Mouse (Mus musculus) A20 (cell line): ENCODE results near the gene Spz1.

ENCODE experiments used
- DNase-seq: peaks from one replicate; pipeline ENCODE4 v3.0.0-alpha.2; 2011; ENCODE audit warnings: low read depth, low spot score

Spz1 gene

GRCm38 (mm10) chr13:92576072-92576471 is at the start of gene Spz1:
Gene Spz1, minus strand, starts transcription at chr13:92576172.
- no peak for DNase-seq

DNA sequence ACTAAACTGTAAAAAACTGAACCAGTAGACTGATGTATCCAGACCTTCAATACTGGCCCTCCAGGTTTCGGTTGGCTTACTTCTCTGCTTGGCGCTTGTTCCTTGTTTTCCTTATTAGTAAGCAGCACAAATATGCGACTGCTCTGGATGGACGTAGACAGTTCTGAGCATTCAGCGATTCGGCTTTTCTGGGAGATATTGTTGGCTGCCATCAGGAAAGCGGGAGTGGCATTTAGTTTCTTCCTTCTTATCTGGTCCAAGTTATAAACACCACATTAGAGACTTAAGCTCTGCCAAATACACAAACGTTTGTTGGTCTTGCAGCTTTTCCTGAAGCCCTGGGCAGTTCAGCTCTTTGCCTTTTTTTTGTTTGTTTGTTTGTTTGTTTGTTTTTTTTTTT is 40.5 kb upstream of the Spz1 start:
- no peak for DNase-seq

GRCm38 (mm10) chr13:92615201-92615600 is 39.2 kb upstream of the Spz1 start:
- no peak for DNase-seq

DNA sequence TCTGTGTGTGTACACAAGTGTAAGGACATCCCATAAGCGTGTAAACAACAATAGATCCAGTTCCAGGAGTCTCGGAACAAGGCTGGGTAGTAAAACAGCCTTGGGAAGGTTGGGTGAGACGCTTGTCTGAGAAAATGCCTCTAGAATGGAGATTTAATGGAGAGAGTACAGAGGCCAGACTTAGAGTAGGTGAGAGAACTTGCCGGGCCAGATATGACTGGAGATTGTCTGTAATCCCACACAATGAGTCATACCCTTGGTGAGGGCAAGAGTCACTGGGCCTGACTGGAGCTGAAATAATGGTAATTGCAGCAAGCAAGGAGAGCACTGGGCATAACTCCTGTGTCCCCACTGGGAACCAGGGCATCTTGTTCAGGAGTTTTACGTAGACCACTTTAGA is 37.1 kb upstream of the Spz1 start:
- no peak for DNase-seq

DNA sequence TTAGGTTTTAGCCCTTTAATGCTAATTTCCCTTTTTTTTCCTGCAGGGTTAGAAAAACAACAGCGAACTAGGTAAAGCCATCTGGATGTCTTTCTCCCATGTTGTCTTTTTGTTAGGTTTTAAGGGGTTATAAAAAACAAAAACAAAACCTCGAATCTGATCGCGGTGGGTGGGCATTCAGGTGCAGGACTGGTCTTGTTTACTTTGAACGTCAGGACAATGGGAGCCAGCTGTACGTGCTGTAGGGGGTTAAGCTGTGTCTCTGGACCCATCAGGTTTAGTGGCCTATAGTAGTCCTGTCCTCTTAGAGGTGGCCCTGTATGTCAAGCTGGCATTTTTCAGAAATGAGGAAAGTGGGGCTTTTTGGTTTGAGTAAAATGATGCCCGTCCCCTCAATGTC is 35.9 kb upstream of the Spz1 start:
- no peak for DNase-seq

GRCm38 (mm10) chr13:92611254-92611784 is 35.3 kb upstream of the Spz1 start:
- no peak for DNase-seq

DNA sequence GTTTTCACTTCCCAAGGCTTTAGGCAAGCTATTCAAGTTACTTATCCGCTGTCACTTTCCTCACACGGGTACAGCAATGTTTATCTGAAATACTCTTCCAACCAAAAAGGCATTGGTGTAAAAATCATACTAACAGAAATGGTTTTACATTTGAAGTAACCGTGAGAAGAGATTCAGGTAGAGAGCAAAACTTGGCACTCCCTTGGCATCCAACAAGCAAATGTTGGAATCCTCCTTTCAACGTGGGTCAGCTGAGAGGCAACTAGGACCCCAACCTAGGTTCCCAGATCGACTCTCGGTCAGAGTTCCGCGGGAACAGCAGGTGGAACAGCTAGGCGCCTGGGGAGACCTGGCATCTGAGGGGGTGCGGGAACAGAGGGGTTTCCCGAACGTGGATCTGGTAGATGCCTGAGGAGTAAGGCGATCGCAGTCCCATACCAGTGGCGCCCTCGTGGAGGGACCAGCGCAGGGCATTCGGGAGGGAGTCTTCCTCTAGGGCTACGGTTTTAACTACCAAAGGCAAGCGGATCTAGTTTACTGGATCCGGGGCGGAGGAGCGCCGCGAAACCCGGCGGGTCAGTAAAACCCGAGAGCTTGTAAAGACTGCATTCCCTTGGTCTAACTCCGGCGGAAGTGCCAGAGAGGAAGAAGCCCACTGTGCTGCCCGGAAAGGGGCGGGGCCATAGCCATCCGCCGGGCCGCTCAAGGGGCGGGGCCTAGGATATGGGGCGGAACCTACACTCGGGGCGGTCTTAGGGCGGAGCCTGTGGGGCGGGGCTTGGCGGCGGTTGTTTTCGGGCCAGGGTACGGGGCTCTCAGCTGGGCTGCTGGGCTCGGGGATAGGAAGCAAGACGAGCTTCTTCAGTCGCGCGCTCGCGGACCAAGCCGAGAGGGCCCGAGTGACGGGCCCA is 34.6 kb upstream of the Spz1 start, which contains the start of gene Serinc5:
Gene Serinc5 (plus strand): TSS at position 781 of the 911 bp plus-strand sequence.
- peak; percentile 94 for DNase-seq

DNA sequence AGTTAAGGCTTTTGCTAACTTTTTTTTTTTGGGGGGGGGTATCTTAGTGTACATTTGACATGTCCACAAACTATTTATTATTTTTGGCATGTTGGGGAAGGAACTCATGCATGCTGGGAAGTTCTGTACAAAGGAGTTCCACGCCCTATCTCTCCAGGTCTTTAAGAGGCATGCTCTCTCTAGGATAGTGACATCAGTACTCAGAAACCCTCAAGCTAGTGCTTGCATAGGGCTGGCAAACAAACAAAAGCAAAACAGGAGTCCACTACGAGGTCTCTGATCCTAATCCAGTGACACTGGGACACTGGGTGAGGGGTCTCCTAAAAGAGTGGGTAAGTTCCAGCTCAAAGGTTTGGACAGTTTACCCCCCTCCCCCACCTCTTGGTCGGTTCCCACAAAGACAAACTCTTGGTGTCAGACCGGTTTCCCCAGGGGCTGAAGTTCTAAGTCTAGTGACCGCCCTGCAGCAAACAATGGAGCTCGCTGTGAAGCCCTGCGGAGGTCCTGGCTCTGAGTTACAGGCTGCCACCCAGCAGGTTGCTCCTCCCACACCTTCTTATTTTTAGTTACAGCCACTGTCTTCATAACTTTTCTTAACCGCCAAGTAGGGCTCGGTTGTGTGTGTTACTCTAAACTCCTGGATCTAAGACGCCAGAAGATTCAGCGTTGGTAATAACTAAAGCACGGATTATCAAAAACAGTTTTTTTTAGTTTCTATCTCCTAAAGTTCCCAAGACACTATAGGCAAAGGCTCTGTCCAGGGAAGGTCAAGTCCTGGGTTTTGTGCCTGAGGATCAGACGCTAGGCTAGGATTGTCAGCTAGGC is 33.7 kb upstream of the Spz1 start:
- DNase-seq: peak; percentile 33

GRCm38 (mm10) chr13:92605306-92605705 is 29.3 kb upstream of the Spz1 start:
- peak; percentile 37 for DNase-seq

DNA sequence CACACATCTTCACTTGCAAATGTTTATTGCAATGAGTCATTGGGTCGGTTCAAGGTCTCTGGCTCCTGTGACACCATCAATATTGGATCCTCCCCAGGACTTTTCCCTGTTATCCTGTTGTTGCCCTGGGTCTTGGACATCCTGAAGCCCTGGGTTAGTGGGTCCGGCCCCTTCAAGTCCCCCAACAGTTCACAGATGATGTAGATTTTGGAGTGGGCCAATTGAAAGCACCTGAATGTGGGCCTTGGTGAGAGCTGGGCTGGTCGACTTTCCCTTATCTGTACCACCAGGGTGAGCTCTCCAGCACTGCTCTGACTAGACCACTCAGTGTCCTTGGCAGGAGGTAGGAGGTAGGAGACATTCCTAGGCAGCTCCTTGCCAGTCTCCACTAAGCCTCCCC is 19.5 kb upstream of the Spz1 start:
- no peak for DNase-seq

- no peak for DNase-seq
Measured at GRCm38 (mm10) chr13:92594907-92595306, 18.9 kb upstream of the Spz1 start.

DNA sequence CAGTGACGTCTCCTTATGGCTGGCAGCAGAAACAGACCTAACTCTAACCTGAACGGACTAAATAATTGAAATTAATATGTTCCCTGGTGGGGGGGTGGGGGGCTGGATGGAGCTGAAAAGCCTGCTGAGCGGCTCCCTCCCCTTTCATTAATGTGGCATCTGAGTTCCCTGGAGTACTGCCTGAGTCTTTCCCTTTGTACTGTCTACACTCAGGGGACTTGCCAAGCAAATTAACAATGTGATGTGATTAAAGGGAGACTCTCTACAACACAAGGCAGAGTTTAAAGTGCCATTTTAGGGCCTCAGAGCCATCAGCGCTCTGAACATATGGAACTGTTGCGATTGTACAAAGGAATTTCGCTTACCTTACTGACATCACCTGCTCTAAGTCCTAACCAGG is 18.5 kb upstream of the Spz1 start:
- DNase-seq: no peak

- no peak for DNase-seq
Measured at GRCm38 (mm10) chr13:92593731-92594396, 17.9 kb upstream of the Spz1 start.

DNA sequence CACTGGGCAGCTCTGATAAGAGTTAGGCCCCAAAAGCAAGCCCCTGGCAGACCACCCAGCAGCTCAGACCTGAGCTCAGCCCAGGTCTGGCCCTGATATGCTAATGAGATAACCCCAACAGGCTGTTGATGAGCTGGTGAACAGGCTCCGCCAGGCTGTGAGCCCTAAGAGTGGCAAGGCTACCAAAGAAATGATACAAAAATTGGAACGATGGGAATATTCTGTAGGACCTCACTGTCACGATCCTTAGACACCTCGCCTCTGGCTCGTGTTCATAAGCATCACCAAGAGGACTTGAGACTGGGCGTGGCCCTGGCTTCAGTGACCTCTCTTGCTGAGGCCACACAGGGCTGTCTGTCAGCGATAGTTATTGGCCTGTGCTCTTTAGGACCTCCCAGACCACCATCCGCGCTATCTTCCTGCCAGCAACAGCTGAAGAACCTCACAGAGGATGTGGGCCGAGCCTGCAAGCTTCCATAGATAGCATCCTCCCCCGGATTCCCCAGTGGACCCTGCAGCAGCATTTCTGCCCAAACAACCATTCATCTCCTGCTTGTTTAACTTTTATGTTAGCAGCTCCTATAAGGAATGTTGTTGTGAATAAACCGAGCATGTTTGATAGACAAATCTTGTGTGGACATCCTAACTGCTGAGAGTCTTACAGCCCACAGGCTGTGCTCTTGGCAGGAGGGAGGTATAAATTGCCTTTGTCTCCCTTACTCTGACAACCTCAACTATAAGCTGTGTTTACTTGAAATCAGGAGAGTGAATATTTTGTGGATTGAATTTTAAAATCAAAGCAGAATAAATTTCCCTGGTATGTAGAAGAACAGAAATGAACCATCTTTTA is 17.0 kb upstream of the Spz1 start:
- DNase-seq: no peak

DNA sequence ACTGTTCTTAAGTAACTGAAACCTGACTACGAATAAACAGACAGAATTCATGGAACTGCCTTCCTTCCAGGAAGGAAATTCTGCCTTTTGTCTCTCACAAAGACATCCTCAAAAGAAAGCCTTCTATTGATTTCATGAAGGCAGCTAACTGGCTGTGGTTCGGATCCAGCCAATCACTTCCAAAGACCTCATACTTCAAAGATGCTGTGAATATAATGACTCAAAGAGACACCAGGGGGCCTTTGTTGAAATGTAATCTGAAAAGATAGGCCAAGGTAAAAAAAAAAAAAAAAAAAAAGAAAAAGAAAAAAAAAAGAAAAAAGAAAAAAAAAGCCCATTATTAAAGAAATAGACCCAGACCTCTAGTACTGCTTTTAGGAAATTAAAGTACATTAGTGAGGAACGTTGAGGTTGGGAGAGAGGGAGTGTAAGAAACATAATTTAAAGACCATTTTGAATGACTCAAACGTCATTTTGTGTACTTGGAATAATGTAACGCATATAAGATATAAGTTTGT is 16.4 kb upstream of the Spz1 start:
- DNase-seq: no peak

DNA sequence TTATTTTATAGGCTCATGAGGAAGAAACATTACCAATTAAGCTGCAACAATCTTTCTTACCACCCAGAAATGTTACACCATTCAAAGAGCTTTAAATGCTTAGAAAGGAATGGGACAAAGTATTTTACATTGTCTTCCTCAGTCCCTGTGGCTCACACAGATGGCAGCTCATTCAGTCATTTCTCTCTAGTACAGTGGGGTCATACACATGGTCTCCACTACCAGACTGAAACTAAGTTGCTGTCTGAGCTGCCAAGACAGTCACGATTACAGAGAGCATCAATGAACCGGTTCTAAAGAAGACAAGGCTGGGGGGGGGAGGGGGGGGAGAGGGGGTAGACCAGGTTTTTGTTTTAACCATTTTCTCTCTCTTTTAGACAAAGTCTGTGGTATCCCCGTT is 15.3 kb upstream of the Spz1 start:
- no peak for DNase-seq

DNA sequence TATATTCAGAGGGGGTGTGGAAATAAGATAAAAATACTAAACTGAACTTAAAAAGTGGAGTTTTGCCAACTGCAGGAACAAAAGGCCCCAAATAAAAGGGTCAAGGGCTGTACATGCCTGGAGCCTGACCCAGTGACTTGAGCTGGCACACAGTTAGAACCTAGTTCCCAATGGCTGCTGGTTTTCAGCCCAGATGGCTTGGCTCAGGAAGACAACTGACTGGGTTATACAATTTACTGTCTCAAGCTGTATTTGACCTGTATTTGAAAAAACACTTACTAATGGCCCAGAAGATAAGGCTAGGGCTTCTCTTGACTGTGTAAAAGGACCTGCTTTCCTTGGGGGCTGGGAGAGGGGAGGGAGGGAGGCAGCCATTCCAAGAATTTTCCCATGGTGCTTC is 13.3 kb upstream of the Spz1 start:
- DNase-seq: no peak

GRCm38 (mm10) chr13:92588704-92589103 is 12.7 kb upstream of the Spz1 start:
- no peak for DNase-seq

GRCm38 (mm10) chr13:92584094-92584717 is 8.2 kb upstream of the Spz1 start:
- no peak for DNase-seq
